Mouse (Mus musculus) MEL-GATA-1-ER (cell line): ENCODE measurements around the gene Mug2.
A peak's percentile ranks its signal among the peaks of the same experiment; 100 is the strongest.
"Not testable (repeated sequence)": the region's sequence is repeated elsewhere in the genome, so short reads cannot be mapped to it uniquely, and the experiment has no call there.

ENCODE experiments used
- DNase-seq: peaks from one replicate; pipeline ENCODE4 v3.0.0-alpha.2; 2012; ENCODE audit warnings: low read depth; ENCODE audit errors: extremely low read depth

Mug2 gene

GRCm38 (mm10) chr6:122006461-122006860, at the start of gene Mug2:
TSS of gene Mug2 (plus strand) at chr6:122006761.
- not testable (repeated sequence) for DNase-seq

GRCm38 (mm10) chr6:121957803-121958349, 48.7 kb upstream of the Mug2 start:
- DNase-seq = peak; percentile 81

- no peak for DNase-seq
Observed at GRCm38 (mm10) chr6:121975701-121976100, 30.9 kb upstream of the Mug2 start.

- no peak for DNase-seq
Observed at GRCm38 (mm10) chr6:122100904-122101303, 94.3 kb downstream of the Mug2 start.

GRCm38 (mm10) chr6:122101671-122102070, 95.1 kb downstream of the Mug2 start:
- no peak for DNase-seq

GRCm38 (mm10) chr6:122116963-122117362, 110.4 kb downstream of the Mug2 start:
- no peak for DNase-seq

- DNase-seq = no peak
Observed at GRCm38 (mm10) chr6:122129521-122129920, 123.0 kb downstream of the Mug2 start.
